Comparison of ENCODE assay signal across 29 mouse cellular contexts in the genomic region with DNA sequence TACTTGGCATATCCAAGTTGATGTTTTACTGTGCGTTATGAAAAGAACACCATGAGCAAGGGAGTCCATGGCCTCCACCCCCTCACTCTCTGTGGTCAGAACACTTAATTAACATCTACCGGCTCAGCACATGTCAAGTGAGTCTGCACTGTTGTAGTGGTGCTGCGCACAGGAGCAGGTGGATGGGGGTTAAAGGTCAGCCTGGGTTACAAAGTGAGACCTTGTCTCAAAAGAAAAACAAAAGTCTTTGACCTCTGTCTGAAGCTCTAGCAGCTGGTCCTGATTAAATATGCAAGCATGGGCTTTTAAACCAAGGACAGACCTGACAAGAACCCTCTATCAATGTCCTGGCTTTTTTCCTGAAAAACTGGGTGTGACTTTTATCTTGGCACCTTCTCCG. TPM values are rescaled to one million over a fixed set of nuclear protein-coding genes. Genes with fewer than 3 reads are reported as not detected.
DNase-seq lines count a peak whose midpoint lies in the region; TF ChIP-seq lines count a peak whose summit lies in the region.
"Had no signal": no experiment of that assay in that cellular context is flagged by ENCODE, and none has a peak within 500 bp of the region (broad histone marks: within the 10 kb centered on the region; RNA-seq: fewer than 3 reads in every experiment).

No protein-coding gene starts in this region.

- H3K9ac ChIP-seq in liver, adult 2 months (ENCODE audit: low read depth, low read length), result no peak overlapping the region
- no peak overlapping the region for H3K9ac ChIP-seq in ES-E14 (ENCODE audit: insufficient read depth, low read depth, low read length, poor library complexity, severe bottlenecking)
- H3K9ac ChIP-seq: embryonic facial prominence, embryonic 13.5 days; forebrain, embryonic 12.5 days; forebrain, postnatal 0 days; heart, embryonic 13.5 days; kidney, embryonic 15.5 days; liver, embryonic 14.5 days; lung, embryonic 14.5 days; midbrain, embryonic 12.5 days; neural tube, embryonic 13.5 days had no signal

- in situ Hi-C loops in ES-E14 (cut with MboI; ENCODE audit: low sequenced_read_pairs in 2 of 2, unreplicated experiment in 2 of 2), result no loop called here

- no peak for TF ChIP-seq POLR2A in liver, adult 2 months (IDR thresholded peaks at IDR 0.05; ENCODE audit: extremely low read depth, insufficient read depth, low read length)

- H3K27me3 ChIP-seq in liver, adult 2 months (ENCODE audit: control insufficient read depth, insufficient read depth, low read length), result no peaks in the 10 kb centered on the region
- H3K27me3 ChIP-seq in limb, embryonic 10.5 days (ENCODE audit: low read depth, poor library complexity, severe bottlenecking), result no peaks in the 10 kb centered on the region
- H3K27me3 ChIP-seq: embryonic facial prominence, embryonic 13.5 days; heart, embryonic 13.5 days; kidney, embryonic 15.5 days; midbrain, embryonic 12.5 days; neural tube, embryonic 13.5 days had no signal

- no peaks in the 10 kb centered on the region for H3K9me3 ChIP-seq in ES-E14 (ENCODE audit: control insufficient read depth, insufficient read depth, low read depth, low read length)
- no peaks in the 10 kb centered on the region for H3K9me3 ChIP-seq in limb, embryonic 10.5 days (replicated peaks)
- H3K9me3 ChIP-seq: forebrain, embryonic 12.5 days; heart, embryonic 13.5 days; kidney, embryonic 15.5 days; midbrain, embryonic 12.5 days; neural tube, embryonic 13.5 days had no signal

- no peak for TF ChIP-seq CTCF in liver, adult 2 months (IDR thresholded peaks at IDR 0.05; ENCODE audit: low read depth, low read length)

- peaks cover 6% of the 10 kb centered on the region; the same call in 1 of the 2 replicates for H3K36me3 ChIP-seq in liver, adult 2 months (ENCODE audit: control insufficient read depth, insufficient read depth, low read length)
- peaks cover 11% of the 10 kb centered on the region; the same call in 1 of the 2 replicates for H3K36me3 ChIP-seq in ES-E14 (ENCODE audit: control insufficient read depth, insufficient read depth, low read length, poor library complexity, severe bottlenecking)
- H3K36me3 ChIP-seq in limb, embryonic 10.5 days, result peaks cover 22% of the 10 kb centered on the region

- H3K4me3 ChIP-seq in liver, adult 2 months (ENCODE audit: insufficient read depth, low read depth, low read length), result no peak overlapping the region
- 0 out of 4 replicates have a peak overlapping the region, but pooled peaks of 1 of the 2 experiments have one; percentile 3 for H3K4me3 ChIP-seq in ES-E14 (ENCODE audit: insufficient read depth in 1 of 2, low read depth in 1 of 2, low read length in 2 of 2, poor library complexity in 1 of 2, severe bottlenecking in 1 of 2)
- no peak overlapping the region for H3K4me3 ChIP-seq in limb, embryonic 10.5 days
- H3K4me3 ChIP-seq: embryonic facial prominence, embryonic 13.5 days; forebrain, embryonic 12.5 days; heart, embryonic 13.5 days; kidney, embryonic 15.5 days; left cerebral cortex, adult 2 months; midbrain, embryonic 12.5 days; myocyte; neural tube, embryonic 13.5 days had no signal

- H3K79me2 ChIP-seq in liver, adult 2 months (ENCODE audit: control insufficient read depth, insufficient read depth, low read length), result no peaks in the 10 kb centered on the region; the same call in 1 of the 2 replicates

- no peak overlapping the region for H3K27ac ChIP-seq in liver, adult 2 months (replicated peaks; ENCODE audit: insufficient read depth, low read depth, low read length)
- H3K27ac ChIP-seq in ES-E14 (ENCODE audit: insufficient read depth, low read depth, low read length, poor library complexity, severe bottlenecking), result no peak overlapping the region
- H3K27ac ChIP-seq in limb, embryonic 10.5 days, result no peak overlapping the region
- H3K27ac ChIP-seq: embryonic facial prominence, embryonic 13.5 days; forebrain, embryonic 12.5 days; heart, embryonic 13.5 days; kidney, embryonic 15.5 days; left cerebral cortex, adult 2 months; liver, embryonic 14.5 days; midbrain, embryonic 12.5 days; neural tube, embryonic 13.5 days had no signal

- peaks cover 3% of the 10 kb centered on the region; the same call in 1 of the 2 replicates for H3K4me1 ChIP-seq in liver, adult 2 months (ENCODE audit: control insufficient read depth, insufficient read depth, low read length)
- peaks cover 6 to 8% of the 10 kb centered on the region in 2 experiments; a peak in 2 of 4 replicates for H3K4me1 ChIP-seq in ES-E14 (ENCODE audit: control insufficient read depth in 2 of 2, insufficient read depth in 2 of 2, low read length in 2 of 2, poor library complexity in 1 of 2)
- peaks cover 22% of the 10 kb centered on the region for H3K4me1 ChIP-seq in limb, embryonic 10.5 days

- peak; percentile 3 for DNase-seq in liver, adult 2 months (ENCODE audit: extremely low read depth, low read depth, low spot score)
- DNase-seq in liver, result no peak
- DNase-seq in ES-E14 (ENCODE audit: low read depth, low spot score), result no peak
- DNase-seq in embryo, embryonic 10.5 days (ENCODE audit: low spot score), result peak; percentile 65
- peak; percentile 25 for DNase-seq in mesoderm, embryonic 11.5 days (ENCODE audit: low read depth, low spot score)
- DNase-seq in cerebellum, postnatal 4 days (ENCODE audit: low spot score in 2 of 2), result no peak
- no peak for DNase-seq in limb, embryonic 10.5 days (ENCODE audit: low spot score)
- DNase-seq: adrenal gland, postnatal 14 days; cerebellum, adult 11 months; cerebellum, adult 9-11 months; forebrain, postnatal 0 days; gastrocnemius, postnatal 25 days; heart, adult 18-20 months; heart, postnatal 10 days; kidney, adult 18-20 months; kidney, postnatal 25 days; lung, embryonic 14.5 days; lung, postnatal 14 days; right cerebral cortex, postnatal 14 days; thymus, postnatal 14 days had no signal

- WGBS in liver, adult 2 months, result 43% methylated on average over 4 of the region's 4 CpGs
- 32% methylated on average over 4 of the region's 4 CpGs for WGBS in limb, embryonic 10.5 days

TF ChIP-seq in ES-E14, 5 proteins besides CTCF, POLR2A, EP300 and RAD21:
- TF ChIP-seq CHD2 (IDR thresholded peaks at IDR 0.05; ENCODE audit: low read depth, low read length), result peak; percentile 47; the same call in 1 of the 2 replicates
- TF ChIP-seq ZC3H11A (IDR thresholded peaks at IDR 0.05; ENCODE audit: borderline replicate concordance, low read depth, low read length), result no peak
- TF ChIP-seq MAFK (IDR thresholded peaks at IDR 0.05; ENCODE audit: insufficient read depth, low read depth, low read length), result 0 out of 2 replicates have a peak, but pooled peaks have one; percentile 33

RNA-seq across cellular contexts. Expression of a gene that starts 2.6 kb away (rescaled TPM):
- total RNA-seq in liver, adult 2 months (2014; rRNA removed), result 0.92 and 1.9 TPM in 2 replicates
- 3.9 and 5.9 TPM in 2 replicates for polyA plus RNA-seq in liver, adult 2 months (2012; rRNA removed)
- total RNA-seq in ES-E14 (2012; rRNA removed), result 5.2 and 8.6 TPM in 2 replicates
- 2.8 and 2.9 TPM in 2 replicates for polyA plus RNA-seq in limb, embryonic 10.5 days (2016; fragmentation: Nextera tagmentation; extraction: Ambion mirVana)

Comparison
In these comparisons a context has a peak if more than half of its experiments do, and no peak if none do; other contexts are left out.
1. DNase-seq: peak in liver, adult 2 months (single experiment), embryo, embryonic 10.5 days (single experiment) and mesoderm, embryonic 11.5 days (single experiment); none in liver (single experiment), ES-E14 (single experiment), cerebellum, postnatal 4 days (0 of 2) and limb, embryonic 10.5 days (single experiment).